Mouse (Mus musculus): Measurements from ENCODE around the gene Taf11. TPM values are rescaled to one million over a fixed set of nuclear protein-coding genes. Genes with fewer than 3 reads are reported as not detected.

Taf11 gene
- polyA plus RNA-seq (2015; fragmentation: Nextera tagmentation; extraction: Ambion mirVana): 57.8 and 71.9 TPM in 2 replicates

DNA sequence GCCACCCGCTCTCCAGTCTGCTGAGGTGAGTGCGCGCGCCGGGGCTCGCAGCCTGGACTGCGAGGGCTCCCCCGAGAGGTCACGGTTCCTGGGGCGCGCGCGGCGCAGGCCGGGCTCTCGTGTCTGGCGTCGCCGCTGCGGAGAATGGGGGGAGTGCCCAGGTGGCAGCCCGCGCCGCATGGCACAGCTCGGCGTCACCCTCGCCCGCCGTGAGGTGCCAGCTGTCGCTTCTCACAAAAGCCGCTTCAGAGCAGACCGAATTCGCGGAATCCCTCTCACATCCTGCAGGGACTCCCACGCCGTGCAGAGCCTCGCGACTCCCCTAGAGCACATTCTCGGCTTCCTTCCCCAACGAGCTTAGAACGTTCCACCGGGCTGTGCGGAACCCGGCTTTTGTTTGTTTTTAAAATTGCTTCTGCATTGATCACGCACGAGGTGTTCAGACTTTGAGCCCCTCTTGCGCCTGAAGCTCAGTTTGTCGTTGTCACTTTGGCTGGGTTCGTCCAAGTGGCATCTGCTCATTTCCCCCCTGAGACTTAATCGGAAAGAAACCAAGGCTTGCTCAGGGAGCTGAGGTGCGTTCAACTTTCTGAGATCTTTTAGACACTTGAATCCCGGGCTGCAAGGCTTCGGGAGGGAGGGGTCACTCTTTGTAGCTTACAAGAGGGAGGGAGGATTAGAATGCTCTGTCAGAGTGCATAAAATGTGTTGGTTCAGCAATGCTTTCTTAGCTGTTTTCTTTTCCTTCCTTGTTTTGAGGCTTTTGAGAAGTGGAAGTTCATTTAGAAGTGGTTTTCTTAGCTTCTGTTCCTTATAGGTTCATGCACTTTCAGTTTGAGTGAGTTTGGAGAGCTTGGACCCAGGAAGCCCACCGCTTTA lies at the start of gene Taf11:
Gene Taf11, minus strand, starts transcription at position 223 of the 879 bp plus-strand sequence.
- peak; percentile 56 for ATAC-seq
- Histone ChIP-seq H3K4me3 (ENCODE audit: low read depth, low read length) (peak within 1 kb of the TSS; percentile 60), H3K4me1 (ENCODE audit: control insufficient read depth, insufficient read depth, low read length) (peaks cover 33% of the 10 kb centered on the region), H3K4me2 (ENCODE audit: low read length) (peak within 1 kb of the TSS; percentile 89), H3K9ac (ENCODE audit: low read depth, low read length) (peak within 1 kb of the TSS; percentile 88), H3K27ac (ENCODE audit: low read length) (peak within 1 kb of the TSS; percentile 90), H3K36me3 (ENCODE audit: control insufficient read depth, insufficient read depth, low read length) (peaks cover under 1% of the 10 kb centered on the region; the same call in 1 of the 2 replicates), H3K27me3 (ENCODE audit: control insufficient read depth, insufficient read depth, low read depth, low read length) (no peaks in the 10 kb centered on the region), H3K9me3 (replicated peaks; ENCODE audit: control insufficient read depth, low read length, poor library complexity, severe bottlenecking) (no peaks in the 10 kb centered on the region)
- 1% methylated on average over 53 of the region's 53 CpGs for WGBS

GRCm38 (mm10) chr17:27957649-27958048 lies 48.0 kb upstream of the Taf11 start:
- no peak overlapping the region for H3K27ac ChIP-seq (ENCODE audit: low read length)
- no peaks in the 10 kb centered on the region for H3K4me1 ChIP-seq (ENCODE audit: control insufficient read depth, insufficient read depth, low read length)
- ATAC-seq: no peak
- H3K36me3 ChIP-seq (ENCODE audit: control insufficient read depth, insufficient read depth, low read length): no peaks in the 10 kb centered on the region
- H3K27me3 ChIP-seq (ENCODE audit: control insufficient read depth, insufficient read depth, low read depth, low read length): no peaks in the 10 kb centered on the region
- H3K4me3 ChIP-seq (ENCODE audit: low read depth, low read length): no peak overlapping the region
- H3K9ac ChIP-seq (ENCODE audit: low read depth, low read length): no peak overlapping the region
- 94% methylated on average over 9 of the region's 9 CpGs for WGBS
- no peaks in the 10 kb centered on the region for H3K9me3 ChIP-seq (replicated peaks; ENCODE audit: control insufficient read depth, low read length, poor library complexity, severe bottlenecking)
- H3K4me2 ChIP-seq (ENCODE audit: low read length): no peak overlapping the region

DNA sequence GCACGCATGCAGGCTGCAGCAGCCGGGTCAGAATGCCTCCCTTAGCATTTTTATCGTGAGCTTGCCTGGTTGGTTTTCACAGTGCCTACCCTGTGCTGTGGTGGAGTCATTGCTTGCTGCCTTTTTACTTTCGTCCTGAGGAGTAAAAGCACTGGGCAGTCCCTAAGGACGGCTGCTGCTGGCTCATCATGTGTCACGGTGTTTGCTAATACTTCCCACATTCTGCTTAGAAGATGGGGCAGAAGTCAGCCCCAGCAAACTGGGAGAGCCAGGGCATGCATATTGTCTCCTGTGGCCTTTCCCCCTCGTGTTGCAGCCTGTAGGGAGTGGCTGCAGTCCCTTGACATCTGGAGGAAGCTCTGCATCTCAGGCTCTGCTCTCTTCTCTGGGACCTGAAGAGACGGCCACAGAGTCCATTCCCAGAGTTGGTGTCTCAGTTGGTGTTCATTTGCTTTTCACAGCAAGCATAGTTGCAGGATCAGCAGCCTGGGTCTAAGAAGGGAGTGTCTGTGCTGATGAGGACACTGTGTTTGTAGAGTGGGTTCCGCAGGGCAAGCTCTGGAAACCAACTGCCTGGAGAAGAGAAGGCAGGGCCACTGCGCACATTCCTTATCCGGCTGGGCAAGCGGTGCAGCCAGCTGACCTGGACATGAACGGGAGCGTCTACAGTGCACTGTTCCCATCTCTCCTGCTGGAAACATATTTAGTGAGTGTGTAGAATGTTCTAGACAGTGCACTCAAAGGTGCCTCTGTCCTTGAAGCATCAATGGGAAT lies 45.2 kb upstream of the Taf11 start:
- Histone ChIP-seq H3K4me2 (ENCODE audit: low read length) (no peak overlapping the region), H3K4me3 (ENCODE audit: low read depth, low read length) (no peak overlapping the region), H3K27me3 (ENCODE audit: control insufficient read depth, insufficient read depth, low read depth, low read length) (no peaks in the 10 kb centered on the region), H3K9ac (ENCODE audit: low read depth, low read length) (no peak overlapping the region), H3K27ac (ENCODE audit: low read length) (no peak overlapping the region), H3K9me3 (replicated peaks; ENCODE audit: control insufficient read depth, low read length, poor library complexity, severe bottlenecking) (no peaks in the 10 kb centered on the region), H3K4me1 (ENCODE audit: control insufficient read depth, insufficient read depth, low read length) (no peaks in the 10 kb centered on the region), H3K36me3 (ENCODE audit: control insufficient read depth, insufficient read depth, low read length) (no peaks in the 10 kb centered on the region)
- ATAC-seq: no peak
- 71% methylated on average over 14 of the region's 14 CpGs for whole genome bisulfite sequencing

DNA sequence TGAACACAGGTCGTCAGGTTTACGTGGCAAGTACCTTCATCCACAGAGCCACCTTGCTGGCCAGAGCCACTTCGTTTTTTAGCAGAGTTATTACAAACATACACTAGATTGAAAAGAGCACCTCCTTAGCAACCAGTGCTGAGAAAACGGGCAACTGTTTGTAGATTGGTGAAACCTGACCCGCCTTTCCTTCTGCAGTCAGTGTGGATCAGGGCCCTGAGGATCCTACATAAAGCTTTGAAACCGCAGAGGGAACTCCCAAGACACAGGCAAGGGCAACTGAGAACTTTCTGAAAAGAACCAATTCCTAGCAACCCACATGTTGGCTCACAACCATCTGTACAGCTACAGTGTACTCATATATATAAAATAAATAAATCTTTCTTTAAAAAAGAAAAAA lies 43.5 kb upstream of the Taf11 start:
- no peak overlapping the region for H3K9ac ChIP-seq (ENCODE audit: low read depth, low read length)
- no peak overlapping the region for H3K4me2 ChIP-seq (ENCODE audit: low read length)
- no peaks in the 10 kb centered on the region for H3K9me3 ChIP-seq (replicated peaks; ENCODE audit: control insufficient read depth, low read length, poor library complexity, severe bottlenecking)
- no peak overlapping the region for H3K4me3 ChIP-seq (ENCODE audit: low read depth, low read length)
- no peak overlapping the region for H3K27ac ChIP-seq (ENCODE audit: low read length)
- no peaks in the 10 kb centered on the region for H3K36me3 ChIP-seq (ENCODE audit: control insufficient read depth, insufficient read depth, low read length)
- H3K27me3 ChIP-seq (ENCODE audit: control insufficient read depth, insufficient read depth, low read depth, low read length): no peaks in the 10 kb centered on the region
- ATAC-seq: no peak
- 79% methylated on average over 6 of the region's 6 CpGs for WGBS
- H3K4me1 ChIP-seq (ENCODE audit: control insufficient read depth, insufficient read depth, low read length): no peaks in the 10 kb centered on the region

DNA sequence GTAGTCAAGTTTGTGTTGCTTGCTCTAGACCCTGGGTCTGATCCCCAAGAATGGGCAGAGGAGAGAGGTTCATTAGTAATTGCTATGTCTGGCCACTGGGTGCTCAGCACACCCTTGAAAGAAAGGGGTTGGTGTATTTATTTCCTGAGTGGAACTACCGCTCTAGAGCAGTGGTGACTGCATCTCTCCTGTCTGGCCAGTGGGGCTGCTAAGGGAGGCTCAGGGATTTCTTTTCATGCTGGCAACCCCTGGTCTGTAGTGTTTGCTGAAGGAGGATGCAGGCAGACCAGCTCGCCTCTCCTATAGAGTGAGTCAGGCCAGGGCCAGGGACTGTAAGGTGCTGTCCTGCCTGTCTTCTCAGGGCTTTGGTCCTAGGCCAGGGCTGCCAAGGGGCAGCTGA lies 37.5 kb upstream of the Taf11 start:
- 92% methylated on average over 2 of the region's 2 CpGs for WGBS
- H3K27ac ChIP-seq (ENCODE audit: low read length): no peak overlapping the region
- no peak for ATAC-seq
- no peaks in the 10 kb centered on the region for H3K9me3 ChIP-seq (replicated peaks; ENCODE audit: control insufficient read depth, low read length, poor library complexity, severe bottlenecking)
- H3K9ac ChIP-seq (ENCODE audit: low read depth, low read length): no peak overlapping the region
- H3K4me3 ChIP-seq (ENCODE audit: low read depth, low read length): no peak overlapping the region
- peaks cover 8% of the 10 kb centered on the region for H3K4me1 ChIP-seq (ENCODE audit: control insufficient read depth, insufficient read depth, low read length)
- no peaks in the 10 kb centered on the region for H3K27me3 ChIP-seq (ENCODE audit: control insufficient read depth, insufficient read depth, low read depth, low read length)
- H3K36me3 ChIP-seq (ENCODE audit: control insufficient read depth, insufficient read depth, low read length): no peaks in the 10 kb centered on the region
- H3K4me2 ChIP-seq (ENCODE audit: low read length): no peak overlapping the region

- Histone ChIP-seq H3K4me2 (ENCODE audit: low read length) (no peak overlapping the region), H3K27ac (ENCODE audit: low read length) (peak overlapping the region; percentile 8), H3K27me3 (ENCODE audit: control insufficient read depth, insufficient read depth, low read depth, low read length) (no peaks in the 10 kb centered on the region), H3K36me3 (ENCODE audit: control insufficient read depth, insufficient read depth, low read length) (no peaks in the 10 kb centered on the region), H3K4me1 (ENCODE audit: control insufficient read depth, insufficient read depth, low read length) (peaks cover 8% of the 10 kb centered on the region), H3K9me3 (replicated peaks; ENCODE audit: control insufficient read depth, low read length, poor library complexity, severe bottlenecking) (no peaks in the 10 kb centered on the region), H3K9ac (ENCODE audit: low read depth, low read length) (no peak overlapping the region), H3K4me3 (ENCODE audit: low read depth, low read length) (no peak overlapping the region)
- no peak for ATAC-seq
- WGBS: 81% methylated on average over 8 of the region's 8 CpGs
Observed at GRCm38 (mm10) chr17:27946371-27946770, 36.7 kb upstream of the Taf11 start.

GRCm38 (mm10) chr17:27945546-27946216 lies 36.0 kb upstream of the Taf11 start:
- H3K9ac ChIP-seq (ENCODE audit: low read depth, low read length): no peak overlapping the region
- H3K4me3 ChIP-seq (ENCODE audit: low read depth, low read length): no peak overlapping the region
- peak; percentile 60 for ATAC-seq
- no peaks in the 10 kb centered on the region for H3K27me3 ChIP-seq (ENCODE audit: control insufficient read depth, insufficient read depth, low read depth, low read length)
- 35% methylated on average over 6 of the region's 6 CpGs for WGBS
- H3K27ac ChIP-seq (ENCODE audit: low read length): peak overlapping the region; percentile 8
- H3K4me1 ChIP-seq (ENCODE audit: control insufficient read depth, insufficient read depth, low read length): peaks cover 8% of the 10 kb centered on the region
- H3K36me3 ChIP-seq (ENCODE audit: control insufficient read depth, insufficient read depth, low read length): no peaks in the 10 kb centered on the region
- H3K4me2 ChIP-seq (ENCODE audit: low read length): no peak overlapping the region
- H3K9me3 ChIP-seq (replicated peaks; ENCODE audit: control insufficient read depth, low read length, poor library complexity, severe bottlenecking): no peaks in the 10 kb centered on the region

DNA sequence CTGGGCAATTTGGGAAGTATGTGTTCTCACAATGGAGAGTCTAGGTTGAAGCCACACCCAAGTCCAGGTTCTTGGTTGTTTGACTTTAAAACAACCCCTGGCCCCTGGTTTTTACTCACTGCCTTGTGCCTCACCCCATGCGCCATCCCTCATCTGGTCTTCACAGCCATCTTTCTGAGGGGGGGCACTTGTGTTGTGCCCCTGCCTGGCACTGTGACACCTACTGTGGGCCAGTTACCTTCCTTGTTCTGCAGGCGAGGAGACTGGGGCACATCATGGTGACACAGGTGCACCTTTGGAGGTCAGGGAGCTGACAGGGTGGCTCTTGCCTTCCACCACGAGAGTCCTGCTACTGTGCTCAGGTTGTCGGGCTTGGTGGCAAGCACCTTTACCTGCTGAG lies 32.5 kb upstream of the Taf11 start:
- Histone ChIP-seq H3K9me3 (replicated peaks; ENCODE audit: control insufficient read depth, low read length, poor library complexity, severe bottlenecking) (no peaks in the 10 kb centered on the region), H3K36me3 (ENCODE audit: control insufficient read depth, insufficient read depth, low read length) (no peaks in the 10 kb centered on the region), H3K9ac (ENCODE audit: low read depth, low read length) (no peak overlapping the region), H3K27me3 (ENCODE audit: control insufficient read depth, insufficient read depth, low read depth, low read length) (no peaks in the 10 kb centered on the region), H3K27ac (ENCODE audit: low read length) (no peak overlapping the region), H3K4me1 (ENCODE audit: control insufficient read depth, insufficient read depth, low read length) (peaks cover 11% of the 10 kb centered on the region), H3K4me3 (ENCODE audit: low read depth, low read length) (no peak overlapping the region), H3K4me2 (ENCODE audit: low read length) (no peak overlapping the region)
- no peak for ATAC-seq
- 90% methylated on average over 4 of the region's 4 CpGs for WGBS
